Comparison of ENCODE assay signal across 8 mouse cellular contexts in the genomic region with DNA sequence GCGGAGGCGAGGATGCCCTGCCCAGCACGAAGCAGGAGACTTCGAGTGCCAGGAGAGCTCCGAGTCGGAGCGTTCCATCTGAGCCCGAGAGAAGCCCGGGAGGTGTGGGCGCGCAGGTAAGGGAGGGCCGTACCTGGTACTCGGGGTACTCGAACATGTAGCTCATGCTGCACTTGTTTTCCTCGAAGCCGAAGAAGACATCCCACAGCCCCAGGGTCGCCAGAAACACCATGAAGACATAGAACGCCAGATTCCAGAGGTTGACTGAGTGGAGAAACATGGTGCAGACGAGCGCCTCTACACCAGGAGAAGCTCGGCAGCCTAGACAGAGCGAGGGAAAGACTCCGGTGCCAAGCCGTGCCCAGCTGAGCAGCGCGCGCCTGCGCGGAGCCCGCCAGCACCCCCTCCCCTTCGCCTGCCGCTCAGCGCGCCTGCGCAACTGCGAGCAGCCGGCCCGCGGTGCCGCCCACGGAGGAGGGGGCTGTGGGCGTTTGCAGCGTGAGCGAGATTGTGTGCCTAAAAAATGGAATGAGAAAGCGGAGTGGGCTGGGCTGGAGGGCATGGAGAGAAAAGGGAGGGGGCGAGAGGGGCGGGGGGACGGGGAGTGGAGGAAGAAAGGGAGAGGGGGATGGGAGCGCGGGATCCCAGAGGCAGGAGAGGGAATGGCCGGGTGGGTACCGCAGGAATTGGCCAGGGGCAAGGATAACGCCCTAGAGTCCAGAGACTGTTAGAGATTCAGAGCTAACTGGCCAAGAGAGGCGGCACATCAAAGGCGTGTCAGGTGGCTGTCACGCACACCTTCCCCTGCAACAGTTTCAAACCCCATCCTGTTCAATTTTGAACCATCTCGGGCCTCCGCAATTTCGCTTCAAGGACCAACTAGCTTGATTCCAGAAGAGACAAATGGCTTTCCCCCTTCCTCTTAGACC. TPM values are rescaled to one million over a fixed set of nuclear protein-coding genes. Genes with fewer than 3 reads are reported as not detected.
DNase-seq lines count a peak whose midpoint lies in the region; ATAC-seq and TF ChIP-seq lines count a peak whose summit lies in the region.

A gene (minus strand): TSS at position 384 of the 929 bp plus-strand sequence.

- H3K27ac ChIP-seq in intestine, postnatal 0 days (ENCODE audit: low read depth, low read length): peak within 1 kb of the TSS; percentile 69; the same call in 1 of the 2 replicates
- H3K27ac ChIP-seq in midbrain, embryonic 10.5 days (replicated peaks): peak within 1 kb of the TSS; percentile 89

- peak; percentile 84 to 85 for DNase-seq in adrenal gland, adult 18-20 months (ENCODE audit: low spot score in 2 of 2)
- DNase-seq in embryo, embryonic 11 days: peak; percentile 95
- peak; percentile 92 to 95 for DNase-seq in left cerebral cortex, postnatal 36 days (ENCODE audit: low spot score in 2 of 2)
- peak; percentile 93 for DNase-seq in midbrain, embryonic 10.5 days (ENCODE audit: low spot score)
- peak; percentile 87 to 89 for DNase-seq in right cerebral cortex, postnatal 36 days (ENCODE audit: low spot score in 2 of 2)
- DNase-seq in urinary bladder, postnatal 4 days (ENCODE audit: low spot score in 2 of 2): peak; percentile 85

- H3K4me2 ChIP-seq in intestine, postnatal 0 days (replicated peaks; ENCODE audit: low read depth): peak within 1 kb of the TSS; percentile 97

- peak; percentile 92 for ATAC-seq in granulocyte monocyte progenitor cell, adult 5-6 weeks (replicated peaks; ENCODE audit: poor library complexity, severe bottlenecking)
- peak; percentile 95 for ATAC-seq in intestine, postnatal 0 days

- intact Hi-C loops in left cerebral cortex, postnatal 36 days (cut with DNase I): no loop called here

- H3K36me3 ChIP-seq in intestine, postnatal 0 days (ENCODE audit: control insufficient read depth, insufficient read depth): no peaks in the 10 kb centered on the region
- no peaks in the 10 kb centered on the region for H3K36me3 ChIP-seq in midbrain, embryonic 10.5 days

- no peaks in the 10 kb centered on the region for H3K9me3 ChIP-seq in intestine, postnatal 0 days (ENCODE audit: control insufficient read depth)
- H3K9me3 ChIP-seq in midbrain, embryonic 10.5 days (replicated peaks): no peaks in the 10 kb centered on the region

- peak within 1 kb of the TSS; percentile 64 for H3K9ac ChIP-seq in intestine, postnatal 0 days (ENCODE audit: low read depth, low read length)

- under 1% methylated on average over 57 of the region's 59 CpGs for WGBS in intestine, postnatal 0 days
- WGBS in midbrain, embryonic 10.5 days: under 1% methylated on average over 58 of the region's 59 CpGs

- H3K4me3 ChIP-seq in intestine, postnatal 0 days (ENCODE audit: low read depth, low read length): peak within 1 kb of the TSS; percentile 67
- H3K4me3 ChIP-seq in midbrain, embryonic 10.5 days: peak within 1 kb of the TSS; percentile 82

- TF ChIP-seq CTCF in intestine, postnatal 0 days (IDR thresholded peaks at IDR 0.05; ENCODE audit: low read depth): 0 out of 2 replicates have a peak, but pooled peaks have one; percentile 2

- no peaks in the 10 kb centered on the region for H3K27me3 ChIP-seq in intestine, postnatal 0 days (replicated peaks; ENCODE audit: control insufficient read depth, insufficient read depth, low read length)
- H3K27me3 ChIP-seq in midbrain, embryonic 10.5 days (ENCODE audit: low read depth, poor library complexity, severe bottlenecking): 0 out of 2 replicates have a peak, but pooled peaks cover 5% of the 10 kb centered on the region

- H3K4me1 ChIP-seq in intestine, postnatal 0 days (replicated peaks; ENCODE audit: control insufficient read depth, insufficient read depth, low read length): no peaks in the 10 kb centered on the region
- peaks cover 21% of the 10 kb centered on the region for H3K4me1 ChIP-seq in midbrain, embryonic 10.5 days

RNA-seq across cellular contexts. Expression of the gene that starts here (rescaled TPM):
- total RNA-seq in adrenal gland, adult 18-20 months (2021): 1 to 10 TPM; 3.5 to 6.3 TPM
- not detected in 2 replicates for total RNA-seq in granulocyte monocyte progenitor cell, adult 5-6 weeks (2014; fragmentation: Nextera tagmentation)
- 0.39 and 0.67 TPM in 2 replicates for total RNA-seq in granulocyte monocyte progenitor cell, adult 5-6 weeks (2017)
- 7.2 and 9.4 TPM in 2 replicates for polyA plus RNA-seq in intestine, postnatal 0 days (2015; fragmentation: Nextera tagmentation; extraction: Ambion mirVana)
- 10 to 100 TPM; 24.9 to 35.9 TPM for total RNA-seq in left cerebral cortex, postnatal 36 days (2021)
- polyA plus RNA-seq in midbrain, embryonic 10.5 days (2016; fragmentation: Nextera tagmentation; extraction: Ambion mirVana): 8.0 and 11.9 TPM in 2 replicates

Comparison
In these comparisons a context has a peak if more than half of its experiments do, and no peak if none do; other contexts are left out.
1. Peak in every context shown above with its lines: DNase-seq, ATAC-seq, H3K4me3 ChIP-seq and H3K27ac ChIP-seq.
2. Peak in ATAC-seq in granulocyte monocyte progenitor cell, adult 5-6 weeks; RNA of the gene not detected or under 1 TPM.